Mouse (Mus musculus): ENCODE measurements around the gene Rere. TPM values are rescaled to one million over a fixed set of nuclear protein-coding genes. Genes with fewer than 3 reads are reported as not detected.

The Rere gene
- polyA plus RNA-seq, 1 experiment from 2014 or later: 5.9 TPM

DNA sequence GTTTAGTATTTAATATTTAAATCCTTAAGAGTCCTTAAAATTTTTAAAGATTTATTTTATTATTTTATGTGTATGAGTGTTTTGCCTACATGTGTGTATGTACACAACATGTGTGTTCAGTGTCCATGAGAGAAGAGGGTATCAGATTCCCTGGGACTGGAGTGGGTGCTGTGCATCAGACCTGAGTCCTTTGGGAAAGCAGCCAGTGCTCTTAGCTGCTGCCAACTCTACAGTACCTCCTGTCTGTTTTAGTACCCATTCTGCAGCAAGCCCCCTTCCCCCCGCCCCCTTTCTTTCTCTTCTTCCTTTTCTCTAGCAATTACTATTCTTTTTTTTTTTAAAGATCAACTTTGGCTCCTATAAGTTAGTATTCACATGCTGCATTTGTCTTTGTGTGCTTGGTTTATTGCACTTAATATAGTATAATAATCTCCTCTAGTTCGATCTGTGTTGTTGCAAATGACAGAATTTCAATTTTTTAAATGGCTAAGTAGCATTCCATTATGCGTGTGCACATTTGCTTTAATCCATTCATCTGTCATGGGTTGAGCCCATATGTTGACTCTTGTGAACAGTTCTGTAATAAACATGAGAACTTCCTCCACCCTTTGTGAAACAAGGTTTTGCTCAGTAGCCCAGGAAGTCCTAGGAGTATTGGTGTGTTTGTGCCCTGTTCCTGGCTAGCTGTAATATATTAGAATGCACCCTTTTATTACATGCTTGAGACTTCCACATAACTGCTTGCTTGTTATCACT is 43.8 kb downstream of the Rere start:
- Histone ChIP-seq H3K27me3 (no peaks in the 10 kb centered on the region), H3K4me3 (replicated peaks) (no peak overlapping the region), H3K27ac (no peak overlapping the region), H3K36me3 (peaks cover under 1% of the 10 kb centered on the region; the same call in 1 of the 2 replicates), H3K4me2 (no peak overlapping the region), H3K9ac (no peak overlapping the region), H3K9me3 (replicated peaks) (no peaks in the 10 kb centered on the region), H3K4me1 (replicated peaks) (peaks cover 11% of the 10 kb centered on the region)
- 71% methylated on average over 3 of the region's 3 CpGs for WGBS (ENCODE audit: insufficient replicate concordance)
- ATAC-seq (ENCODE audit: low read depth) (no peak), DNase-seq (no peak)

- H3K27ac ChIP-seq: no peak overlapping the region
- no peak for ATAC-seq (ENCODE audit: low read depth)
These were observed 44.6 kb downstream of the Rere start for GRCm38 (mm10) chr4:150326005-150326404.

DNA sequence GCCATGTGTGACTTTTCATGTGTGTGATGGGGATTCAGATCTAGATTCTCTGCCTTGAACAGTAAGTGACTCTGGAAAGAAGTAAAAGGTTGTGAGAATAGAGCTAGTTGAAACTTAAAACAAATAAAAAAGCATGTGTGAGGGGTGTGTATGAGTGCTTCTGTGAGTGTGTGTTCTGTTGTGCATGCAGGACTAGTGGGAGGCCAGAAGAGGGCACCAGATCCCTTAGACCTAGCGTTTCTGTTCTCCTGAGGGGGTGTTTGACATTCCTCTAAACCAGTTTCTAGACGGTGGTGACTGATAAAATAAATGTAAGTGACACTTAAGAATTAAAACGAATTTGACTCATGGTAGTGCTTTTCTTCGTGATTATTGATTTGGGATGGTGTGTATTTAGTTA is 46.0 kb downstream of the Rere start:
- no peak overlapping the region for H3K4me3 ChIP-seq (replicated peaks)
- no peak overlapping the region for H3K4me2 ChIP-seq
- peaks cover 11% of the 10 kb centered on the region for H3K4me1 ChIP-seq (replicated peaks)
- ATAC-seq (ENCODE audit: low read depth) (no peak), DNase-seq (no peak)
- no peaks in the 10 kb centered on the region for H3K27me3 ChIP-seq
- no peak overlapping the region for H3K27ac ChIP-seq
- no peaks in the 10 kb centered on the region for H3K9me3 ChIP-seq (replicated peaks)
- H3K9ac ChIP-seq: no peak overlapping the region
- peaks cover 3% of the 10 kb centered on the region; the same call in 1 of the 2 replicates for H3K36me3 ChIP-seq
- WGBS (ENCODE audit: insufficient replicate concordance): 69% methylated on average over 4 of the region's 4 CpGs

More at GRCm38 (mm10) chr4:150326005-150326404, 44.6 kb downstream of the Rere start:
- H3K4me1 ChIP-seq (replicated peaks): peaks cover 11% of the 10 kb centered on the region
- WGBS (ENCODE audit: insufficient replicate concordance): 79% methylated on average over 2 of the region's 2 CpGs
- peaks cover 3% of the 10 kb centered on the region; the same call in 1 of the 2 replicates for H3K36me3 ChIP-seq
- no peaks in the 10 kb centered on the region for H3K9me3 ChIP-seq (replicated peaks)
- H3K4me3 ChIP-seq (replicated peaks): no peak overlapping the region
- H3K4me2 ChIP-seq: no peak overlapping the region
- no peaks in the 10 kb centered on the region for H3K27me3 ChIP-seq
- no peak overlapping the region for H3K9ac ChIP-seq
- DNase-seq: no peak

DNA sequence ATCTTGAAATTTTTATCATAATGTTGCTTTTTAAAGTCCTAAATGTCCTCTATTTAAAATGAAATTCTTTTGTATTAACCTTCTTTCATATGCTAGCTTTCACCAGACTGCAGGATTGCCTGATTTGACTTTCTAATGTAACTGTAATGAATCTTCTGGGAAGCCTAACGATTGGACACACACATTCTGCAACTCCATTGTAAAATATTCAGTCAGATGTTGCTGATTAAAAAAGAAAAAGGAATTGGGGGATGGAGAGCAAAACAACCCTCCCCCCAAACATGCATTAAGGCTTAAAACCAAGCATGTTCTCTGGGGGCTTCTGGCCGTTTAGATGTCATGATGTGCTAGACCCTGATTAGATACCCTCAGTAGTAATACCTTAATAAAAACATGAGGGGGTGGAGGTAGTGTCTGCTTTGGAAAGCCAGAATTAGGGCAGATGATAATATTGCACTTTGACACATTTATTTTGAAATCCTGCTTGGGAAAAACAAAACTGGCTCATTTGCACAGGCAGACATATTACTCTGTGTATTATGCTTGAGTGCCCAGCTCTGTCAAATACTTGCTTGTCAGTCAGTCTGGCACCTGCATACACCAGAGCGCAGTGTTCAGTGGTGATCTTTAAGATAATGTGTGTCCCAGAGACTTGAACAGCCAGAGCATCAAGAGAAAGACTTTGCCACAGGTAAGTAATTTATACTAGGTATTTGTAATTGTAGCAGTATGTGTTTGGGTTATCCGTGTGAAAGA is 52.7 kb downstream of the Rere start:
- 0 out of 2 replicates have a peak, but pooled peaks cover 3% of the 10 kb centered on the region for H3K4me1 ChIP-seq (replicated peaks)
- no peak overlapping the region for H3K4me3 ChIP-seq (replicated peaks)
- no peak for ATAC-seq (ENCODE audit: low read depth)
- no peak overlapping the region for H3K27ac ChIP-seq
- DNase-seq: no peak
- peaks cover 3% of the 10 kb centered on the region; the same call in 1 of the 2 replicates for H3K36me3 ChIP-seq
- no peaks in the 10 kb centered on the region for H3K27me3 ChIP-seq
- H3K4me2 ChIP-seq: no peak overlapping the region
- H3K9ac ChIP-seq: no peak overlapping the region
- H3K9me3 ChIP-seq (replicated peaks): no peaks in the 10 kb centered on the region
- 75% methylated on average over 4 of the region's 4 CpGs for WGBS (ENCODE audit: insufficient replicate concordance)

DNA sequence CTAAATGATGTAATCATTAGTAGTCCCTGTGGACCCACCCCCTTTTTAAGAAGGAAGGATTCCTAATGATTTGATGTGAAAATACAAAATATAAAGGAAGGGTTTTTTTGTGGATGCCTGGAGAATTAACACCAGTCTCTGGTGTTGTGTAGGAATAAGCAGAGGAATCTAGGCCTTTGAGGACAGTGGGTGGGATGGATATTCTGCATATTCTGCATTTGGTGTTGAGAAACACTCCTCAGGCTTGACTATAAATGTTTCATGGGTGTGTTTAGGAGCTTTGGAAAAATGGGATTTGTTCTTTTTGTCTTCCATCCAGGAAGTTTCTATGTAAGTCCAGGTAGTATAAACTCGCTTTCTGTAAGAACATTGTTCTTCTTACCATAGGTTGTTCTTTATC is 55.8 kb downstream of the Rere start:
- DNase-seq: no peak
- ATAC-seq (ENCODE audit: low read depth): no peak
- Histone ChIP-seq H3K4me2 (no peak overlapping the region), H3K4me3 (replicated peaks) (no peak overlapping the region), H3K27me3 (no peaks in the 10 kb centered on the region), H3K36me3 (no peaks in the 10 kb centered on the region), H3K27ac (no peak overlapping the region), H3K9ac (no peak overlapping the region), H3K4me1 (replicated peaks) (peaks cover 15% of the 10 kb centered on the region), H3K9me3 (replicated peaks) (no peaks in the 10 kb centered on the region)
- WGBS (ENCODE audit: insufficient replicate concordance): 73% methylated on average over 1 of the region's 1 CpGs

- H3K27me3 ChIP-seq: no peaks in the 10 kb centered on the region
- no peak overlapping the region for H3K9ac ChIP-seq
- DNase-seq (no peak), ATAC-seq (ENCODE audit: low read depth) (no peak)
- H3K9me3 ChIP-seq (replicated peaks): no peaks in the 10 kb centered on the region
- 68% methylated on average over 8 of the region's 8 CpGs for WGBS (ENCODE audit: insufficient replicate concordance)
- H3K4me3 ChIP-seq (replicated peaks): no peak overlapping the region
- no peak overlapping the region for H3K27ac ChIP-seq
- no peak overlapping the region for H3K4me2 ChIP-seq
- peaks cover 19% of the 10 kb centered on the region for H3K4me1 ChIP-seq (replicated peaks)
- H3K36me3 ChIP-seq: no peaks in the 10 kb centered on the region
These were observed 57.6 kb downstream of the Rere start for GRCm38 (mm10) chr4:150338906-150339650.

DNA sequence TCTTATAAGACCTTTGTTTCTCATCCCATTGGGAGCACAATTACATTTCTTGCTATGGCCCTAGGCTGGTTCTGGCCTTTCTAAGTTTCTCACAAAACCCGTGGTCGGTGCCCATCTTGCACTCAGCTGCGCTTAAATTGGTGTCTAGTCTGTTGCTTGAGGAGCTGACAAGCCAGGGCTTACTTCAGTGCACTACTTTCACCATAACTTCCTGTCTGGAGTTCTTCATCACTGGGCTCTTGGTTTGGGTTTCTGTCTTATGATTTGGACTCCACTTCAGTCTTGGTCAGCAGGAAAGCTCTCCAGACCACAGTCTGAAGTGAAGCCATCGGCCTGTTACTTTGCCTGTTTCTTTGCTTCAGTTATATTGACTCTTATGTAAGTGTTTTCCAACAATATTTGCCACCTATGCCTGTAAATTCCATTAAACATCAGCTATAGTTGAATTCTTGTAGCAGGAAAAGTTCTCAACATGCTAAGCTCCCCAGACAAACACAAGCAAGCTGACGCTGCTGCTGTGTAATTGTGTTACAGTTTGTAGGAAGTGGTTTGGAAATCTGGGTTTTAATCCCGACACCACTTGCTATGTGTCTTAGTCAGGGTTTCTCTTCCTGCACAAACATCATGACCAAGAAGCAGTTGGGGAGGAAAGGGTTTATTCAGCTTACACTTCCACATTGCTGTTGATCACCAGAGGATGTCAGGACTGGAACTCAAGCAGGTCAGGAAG is 59.5 kb downstream of the Rere start:
- Histone ChIP-seq H3K27ac (no peak overlapping the region), H3K9me3 (replicated peaks) (no peaks in the 10 kb centered on the region), H3K36me3 (no peaks in the 10 kb centered on the region), H3K27me3 (no peaks in the 10 kb centered on the region), H3K4me2 (no peak overlapping the region), H3K4me1 (replicated peaks) (peaks cover 21% of the 10 kb centered on the region), H3K4me3 (replicated peaks) (no peak overlapping the region), H3K9ac (no peak overlapping the region)
- DNase-seq: no peak
- ATAC-seq (ENCODE audit: low read depth): no peak
- WGBS (ENCODE audit: insufficient replicate concordance): 57% methylated on average over 6 of the region's 6 CpGs

DNA sequence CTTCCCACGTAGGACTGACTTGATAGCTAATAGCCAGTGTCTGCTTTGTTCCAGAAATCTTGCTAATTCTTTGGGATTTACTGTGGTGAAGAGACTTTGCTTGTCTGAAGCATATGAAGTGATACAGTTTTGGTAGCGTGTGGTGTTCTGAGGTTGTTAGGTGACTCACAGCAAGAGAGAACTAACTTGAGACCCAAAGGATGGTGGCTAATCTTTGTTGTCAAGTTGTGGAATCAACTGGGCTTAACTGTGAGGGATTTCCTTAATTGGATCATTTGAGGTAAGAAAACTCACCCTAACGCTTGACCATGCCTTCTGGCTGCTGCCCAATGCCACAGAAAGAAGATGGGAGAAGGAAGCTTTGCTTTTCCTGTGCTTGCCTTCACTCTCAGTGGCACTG is 63.1 kb downstream of the Rere start:
- H3K27me3 ChIP-seq: no peaks in the 10 kb centered on the region
- H3K9me3 ChIP-seq (replicated peaks): no peaks in the 10 kb centered on the region
- DNase-seq (no peak), ATAC-seq (ENCODE audit: low read depth) (no peak)
- 77% methylated on average over 3 of the region's 3 CpGs for WGBS (ENCODE audit: insufficient replicate concordance)
- H3K4me3 ChIP-seq (replicated peaks): no peak overlapping the region
- H3K4me1 ChIP-seq (replicated peaks): peaks cover 35% of the 10 kb centered on the region
- H3K4me2 ChIP-seq: no peak overlapping the region
- no peak overlapping the region for H3K9ac ChIP-seq
- H3K27ac ChIP-seq: no peak overlapping the region
- H3K36me3 ChIP-seq: no peaks in the 10 kb centered on the region

- H3K4me1 ChIP-seq (replicated peaks): peaks cover 26% of the 10 kb centered on the region
- DNase-seq (no peak), ATAC-seq (ENCODE audit: low read depth) (no peak)
- 52% methylated on average over 4 of the region's 4 CpGs for WGBS (ENCODE audit: insufficient replicate concordance)
- no peak overlapping the region for H3K4me3 ChIP-seq (replicated peaks)
- H3K9me3 ChIP-seq (replicated peaks): no peaks in the 10 kb centered on the region
- H3K27ac ChIP-seq: no peak overlapping the region
- no peak overlapping the region for H3K4me2 ChIP-seq
- no peaks in the 10 kb centered on the region for H3K27me3 ChIP-seq
- no peak overlapping the region for H3K9ac ChIP-seq
- H3K36me3 ChIP-seq: no peaks in the 10 kb centered on the region
These were observed 65.4 kb downstream of the Rere start for GRCm38 (mm10) chr4:150346651-150347386.

DNA sequence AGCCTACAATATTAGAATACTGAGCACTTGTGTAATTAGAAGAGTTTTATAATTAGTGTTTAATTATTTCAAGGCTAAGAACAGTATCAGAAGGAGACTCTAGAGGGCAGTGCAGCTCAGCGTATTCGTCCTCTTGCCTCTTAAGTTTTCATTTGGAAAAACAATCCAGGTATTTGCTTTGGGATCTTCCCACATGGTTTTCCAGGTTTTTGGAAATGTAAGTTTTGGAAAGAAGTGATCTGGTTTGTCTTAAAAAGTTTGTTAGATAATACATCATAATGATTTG is 65.9 kb downstream of the Rere start:
- H3K4me3 ChIP-seq (replicated peaks): no peak overlapping the region
- no peaks in the 10 kb centered on the region for H3K9me3 ChIP-seq (replicated peaks)
- H3K9ac ChIP-seq: no peak overlapping the region
- no peaks in the 10 kb centered on the region for H3K27me3 ChIP-seq
- WGBS (ENCODE audit: insufficient replicate concordance): 23% methylated on average over 2 of the region's 2 CpGs
- H3K4me2 ChIP-seq: no peak overlapping the region
- no peak overlapping the region for H3K27ac ChIP-seq
- H3K36me3 ChIP-seq: no peaks in the 10 kb centered on the region
- H3K4me1 ChIP-seq (replicated peaks): peaks cover 28% of the 10 kb centered on the region
- no peak for DNase-seq
- ATAC-seq (ENCODE audit: low read depth): no peak

All from liver, embryonic 13.5 days (tissue).